Mouse (Mus musculus) hindbrain, postnatal 0 days (tissue): ENCODE data around the gene Ppfibp2. TPM values are rescaled to one million over a fixed set of nuclear protein-coding genes. Genes with fewer than 3 reads are reported as not detected.
A peak's percentile ranks its signal among the peaks of the same experiment; 100 is the strongest.

Source experiments
- ATAC-seq: fragments of 200-750 bp; cut with Nextera tagmentation; 2 replicates; pipeline ENCODE4 v1.8.0; 2017; ENCODE audit warnings: mild to moderate bottlenecking, moderate TSS enrichment, moderate library complexity
- DNase-seq: peaks from one replicate; pipeline ENCODE4 v3.0.0-alpha.2; 2015; ENCODE audit warnings: low spot score
- H3K27ac ChIP-seq: fragments of 300-500 bp; sonication (generic); 2 replicates; pipeline ENCODE4 v1.5.1; 2014; ENCODE audit warnings: mild to moderate bottlenecking
- H3K27me3 ChIP-seq: fragments of 300-500 bp; sonication (generic); 2 replicates; pipeline ENCODE4 v1.6.1; 2014; ENCODE audit warnings: low read length, mixed read lengths; ENCODE audit not compliant: insufficient read depth
- H3K36me3 ChIP-seq: fragments of 300-500 bp; sonication (generic); 2 replicates; pipeline ENCODE4 v1.6.1; 2014; ENCODE audit warnings: low read length, mixed read lengths; ENCODE audit not compliant: insufficient read depth
- H3K4me1 ChIP-seq: fragments of 300-500 bp; sonication (generic); 2 replicates; pipeline ENCODE4 v1.6.1; 2014; ENCODE audit warnings: antibody characterized with exemption, low read length, mixed read lengths; ENCODE audit not compliant: insufficient read depth
- H3K4me2 ChIP-seq: fragments of 300-500 bp; sonication (generic); 2 replicates; pipeline ENCODE4 v1.6.1; 2014; ENCODE audit warnings: low read depth, mild to moderate bottlenecking, low read length, moderate library complexity, mixed read lengths
- H3K4me3 ChIP-seq: fragments of 300-500 bp; sonication (generic); 2 replicates; pipeline ENCODE4 v1.5.1; 2014; ENCODE audit warnings: low read length
- H3K9ac ChIP-seq: fragments of 300-500 bp; sonication (generic); replicated peaks from 2 replicates; pipeline ENCODE4 v1.6.1; 2014; ENCODE audit warnings: mild to moderate bottlenecking, low read length, moderate library complexity, mixed read lengths
- H3K9me3 ChIP-seq: fragments of 300-500 bp; sonication (generic); 2 replicates; pipeline ENCODE4 v1.6.1; 2016; ENCODE audit warnings: low read length, mixed read lengths
- CTCF ChIP-seq: IDR thresholded peaks from 2 replicates; pipeline ENCODE4 v1.5.1; 2016; ENCODE audit warnings: antibody characterized with exemption, control low read depth, low read depth
- WGBS: fragments of 180-500 bp; shearing (Covaris S2); extraction: QIAGEN DNeasy Blood & Tissue Kit; methylation state at CpG from one replicate; pipeline ENCODE4 v1.1.7; 2014; 5-methylcytosine and 5-hydroxymethylcytosine counted together
- polyA plus RNA-seq: library from polyadenylated mRNA; unstranded; fragments of >200 nt; fragmentation: Nextera tagmentation; extraction: Ambion mirVana; gene quantifications from 2 replicates; pipeline ENCODE4 v1.2.1, GENCODE M21; 2015
- total RNA-seq: library from RNA; depleted of rRNA; stranded (reverse); fragments of >200 nt; gene quantifications from 2 replicates; pipeline ENCODE4 v1.2.3, GENCODE M21; 2014

The Ppfibp2 gene
- total and polyA plus RNA-seq, 2 experiments from 2014 or later = 2.3 to 3.4 TPM

DNA sequence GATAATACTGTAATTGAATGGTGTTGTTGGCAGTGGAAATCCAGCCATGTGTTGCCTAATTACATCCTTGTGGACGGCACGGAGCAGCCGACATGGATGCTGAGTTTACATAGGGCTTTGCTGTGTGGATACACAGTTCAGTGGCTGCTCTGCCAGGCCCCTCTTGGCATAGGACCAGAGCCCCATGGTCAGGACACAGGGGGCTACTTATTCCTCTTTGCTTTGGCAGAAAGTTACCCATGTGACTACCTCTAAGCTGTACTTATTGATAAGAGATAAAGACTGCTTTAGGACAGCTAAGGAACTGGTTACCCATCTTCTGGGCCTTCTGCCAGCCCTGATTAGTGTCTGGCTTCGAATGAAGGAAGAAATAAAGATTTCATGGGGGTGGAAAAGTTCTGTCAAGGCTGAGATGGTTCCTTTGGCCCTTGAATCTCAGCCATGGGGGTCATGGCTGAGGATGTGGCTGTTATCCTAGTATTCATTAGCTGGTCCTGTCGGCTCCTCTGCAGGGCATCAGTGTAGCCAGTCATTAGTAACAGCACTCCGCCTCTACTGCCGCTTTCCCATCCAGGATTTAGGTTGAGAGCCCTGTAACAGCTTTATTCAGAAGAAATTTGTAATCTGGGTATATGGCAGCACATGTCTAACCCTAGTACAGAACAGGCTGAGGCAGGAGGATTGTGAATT lies 47.7 kb downstream of the Ppfibp2 start:
- no peak overlapping the region for H3K9ac ChIP-seq
- no peak overlapping the region for H3K4me2 ChIP-seq
- ATAC-seq (peak; percentile 90), DNase-seq (peak; percentile 78)
- H3K4me3 ChIP-seq = no peak overlapping the region
- no peak overlapping the region for H3K27ac ChIP-seq
- H3K9me3 ChIP-seq = no peaks in the 10 kb centered on the region
- no peaks in the 10 kb centered on the region for H3K27me3 ChIP-seq
- no peak for TF ChIP-seq CTCF
- H3K36me3 ChIP-seq = no peaks in the 10 kb centered on the region
- no peaks in the 10 kb centered on the region for H3K4me1 ChIP-seq
- WGBS = 42% methylated on average over 7 of the region's 7 CpGs

DNA sequence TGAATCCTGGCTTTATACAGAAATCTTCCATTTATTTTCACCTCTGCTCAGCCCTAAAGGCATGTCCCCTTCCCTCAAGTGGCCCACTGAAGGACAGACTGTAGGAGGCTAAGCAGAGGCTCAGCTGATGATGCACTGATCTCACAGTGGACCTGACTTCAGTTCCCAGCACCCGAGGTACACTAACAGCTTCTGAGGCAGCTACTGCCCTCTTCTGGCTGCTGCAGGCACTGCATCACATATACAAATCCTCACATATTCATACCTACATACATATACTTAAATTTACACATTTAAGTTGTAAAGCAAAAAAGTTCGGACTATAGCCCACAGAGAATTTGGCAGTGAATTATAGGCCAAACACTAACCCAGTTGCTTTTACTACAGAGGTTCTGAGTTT lies 50.0 kb downstream of the Ppfibp2 start:
- Histone ChIP-seq H3K27ac (no peak overlapping the region), H3K4me1 (no peaks in the 10 kb centered on the region), H3K9ac (no peak overlapping the region), H3K4me2 (no peak overlapping the region), H3K9me3 (no peaks in the 10 kb centered on the region), H3K4me3 (no peak overlapping the region), H3K36me3 (no peaks in the 10 kb centered on the region), H3K27me3 (no peaks in the 10 kb centered on the region)
- no peak for ATAC-seq
- DNase-seq = no peak
- 0 out of 2 replicates have a peak, but pooled peaks have one; percentile 2 for TF ChIP-seq CTCF
- 92% methylated on average over 2 of the region's 2 CpGs for WGBS

DNA sequence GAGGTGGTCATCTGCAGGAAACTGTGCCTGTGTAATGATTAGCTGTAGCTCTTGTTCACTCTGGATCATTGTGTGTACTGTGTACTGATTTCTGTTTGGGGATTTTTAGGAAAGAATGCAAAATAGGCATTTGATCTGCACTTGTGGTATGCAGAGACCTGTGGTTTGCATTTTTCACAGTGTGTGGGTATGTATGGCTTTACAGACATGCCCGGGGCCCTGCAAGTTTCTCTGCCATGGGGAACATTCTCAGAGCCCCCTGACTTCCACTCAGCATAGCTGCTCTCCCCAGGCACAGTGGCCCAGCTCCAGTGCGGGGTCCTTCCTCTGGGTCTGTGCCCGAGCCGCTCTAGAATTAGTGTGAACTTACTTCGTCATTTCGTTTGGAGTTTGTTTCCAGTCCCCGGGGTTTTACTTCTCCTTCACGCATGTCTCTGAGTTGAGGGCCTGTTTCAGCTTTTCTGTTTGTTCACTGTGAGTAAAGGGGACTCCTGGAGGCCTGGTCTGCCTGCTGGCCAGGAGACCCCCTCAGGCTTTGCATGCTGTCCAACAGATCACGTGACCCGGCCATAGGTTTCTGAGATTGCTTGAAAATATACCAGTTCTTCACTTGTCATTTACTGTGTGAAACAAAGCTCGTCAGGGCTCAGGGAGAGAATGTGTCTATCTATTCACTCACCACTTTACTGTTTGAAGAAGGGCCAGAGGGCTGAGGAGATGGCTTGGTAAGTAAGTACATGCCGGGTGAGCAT lies 54.1 kb downstream of the Ppfibp2 start:
- H3K27me3 ChIP-seq = no peaks in the 10 kb centered on the region

DNA sequence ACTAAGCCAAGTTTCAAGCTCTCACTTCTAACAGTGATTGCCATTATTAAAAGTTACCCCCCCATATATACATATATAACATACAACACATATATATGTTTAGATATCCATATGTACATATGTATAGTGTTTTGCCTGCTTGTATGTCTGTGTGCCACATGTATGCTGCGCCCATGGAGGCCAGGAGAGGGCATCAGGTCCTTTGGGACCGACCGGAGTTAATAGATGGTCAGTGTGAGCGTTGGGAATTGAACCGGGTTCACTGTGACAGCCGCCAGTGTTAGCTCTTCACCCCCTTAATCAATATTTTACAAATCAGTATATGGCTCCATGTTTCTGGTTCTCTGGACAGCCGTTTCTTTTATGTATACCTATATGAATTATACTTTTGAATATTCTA lies 55.0 kb downstream of the Ppfibp2 start:
- 0 out of 2 replicates have a peak, but pooled peaks have one; percentile 14 for TF ChIP-seq CTCF
- H3K4me2 ChIP-seq = no peak overlapping the region
- no peaks in the 10 kb centered on the region for H3K9me3 ChIP-seq
- no peaks in the 10 kb centered on the region for H3K36me3 ChIP-seq
- 86% methylated on average over 7 of the region's 7 CpGs for WGBS
- DNase-seq (no peak), ATAC-seq (no peak)
- no peak overlapping the region for H3K4me3 ChIP-seq
- H3K4me1 ChIP-seq = no peaks in the 10 kb centered on the region
- no peak overlapping the region for H3K9ac ChIP-seq
- no peaks in the 10 kb centered on the region for H3K27me3 ChIP-seq
- H3K27ac ChIP-seq = no peak overlapping the region

More for the DNA sequence above, 54.1 kb downstream of the Ppfibp2 start:
- H3K27ac ChIP-seq = no peak overlapping the region
- no peaks in the 10 kb centered on the region for H3K9me3 ChIP-seq
- H3K4me3 ChIP-seq = no peak overlapping the region
- TF ChIP-seq CTCF = no peak
- DNase-seq (no peak), ATAC-seq (no peak)
- 79% methylated on average over 12 of the region's 12 CpGs for WGBS
- H3K9ac ChIP-seq = no peak overlapping the region
- H3K4me1 ChIP-seq = no peaks in the 10 kb centered on the region
- no peaks in the 10 kb centered on the region for H3K36me3 ChIP-seq
- no peak overlapping the region for H3K4me2 ChIP-seq

DNA sequence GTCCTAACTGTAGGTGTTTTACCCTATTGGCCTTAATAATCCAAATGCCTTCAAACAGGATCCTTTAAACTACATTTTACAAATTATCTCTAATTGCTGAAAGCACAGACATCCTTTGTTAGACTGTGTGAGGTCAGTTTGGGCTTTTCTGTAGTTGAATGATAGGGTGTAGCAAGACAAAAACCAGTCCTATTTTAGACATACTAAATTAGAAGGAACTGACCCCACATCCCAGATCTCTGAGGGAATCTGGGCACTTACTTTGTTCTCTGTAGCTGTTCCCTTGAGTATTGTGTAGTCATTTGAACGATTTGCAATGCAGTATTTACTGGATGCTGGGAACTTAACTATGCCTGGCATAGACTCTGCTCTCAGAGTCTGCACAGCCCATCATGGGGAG lies 56.8 kb downstream of the Ppfibp2 start:
- no peaks in the 10 kb centered on the region for H3K36me3 ChIP-seq
- no peaks in the 10 kb centered on the region for H3K4me1 ChIP-seq
- H3K27ac ChIP-seq = no peak overlapping the region
- TF ChIP-seq CTCF = no peak
- ATAC-seq = no peak
- no peak overlapping the region for H3K9ac ChIP-seq
- no peak overlapping the region for H3K4me2 ChIP-seq
- no peak for DNase-seq
- H3K4me3 ChIP-seq = no peak overlapping the region
- WGBS = 50% methylated on average over 1 of the region's 1 CpGs
- no peaks in the 10 kb centered on the region for H3K27me3 ChIP-seq
- no peaks in the 10 kb centered on the region for H3K9me3 ChIP-seq

DNA sequence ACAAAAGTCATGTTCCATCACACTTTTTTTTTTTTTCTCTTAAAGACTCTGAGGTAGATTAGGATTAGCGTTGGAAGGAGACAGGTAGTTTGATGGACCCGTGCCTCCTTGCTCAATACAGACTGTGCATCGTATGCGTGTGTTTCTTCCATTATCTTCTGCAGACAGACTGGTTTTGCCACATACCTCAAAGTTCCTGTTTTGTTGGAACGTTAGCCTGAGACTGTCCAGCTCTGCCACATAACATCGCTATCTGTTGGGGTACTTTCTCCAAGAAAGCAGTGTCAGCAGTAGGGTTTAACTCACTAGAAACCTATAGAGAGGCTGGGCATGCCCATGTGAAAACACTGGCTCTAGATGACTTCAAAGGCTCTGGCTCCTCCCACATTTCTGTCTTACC lies 61.4 kb downstream of the Ppfibp2 start:
- Histone ChIP-seq H3K9ac (no peak overlapping the region), H3K4me3 (no peak overlapping the region), H3K4me1 (no peaks in the 10 kb centered on the region), H3K4me2 (no peak overlapping the region), H3K9me3 (no peaks in the 10 kb centered on the region), H3K27ac (no peak overlapping the region), H3K36me3 (no peaks in the 10 kb centered on the region), H3K27me3 (no peaks in the 10 kb centered on the region)
- TF ChIP-seq CTCF = no peak
- 91% methylated on average over 6 of the region's 6 CpGs for WGBS
- DNase-seq = no peak
- ATAC-seq = no peak
